Mouse (Mus musculus) mesoderm, embryonic 11.5 days (tissue): ENCODE results near the gene Sash1.

Experiments used
- DNase-seq: peaks from one replicate; pipeline ENCODE4 v3.0.0-alpha.2; 2012; ENCODE audit warnings: low read depth, low spot score

The Sash1 gene

DNA sequence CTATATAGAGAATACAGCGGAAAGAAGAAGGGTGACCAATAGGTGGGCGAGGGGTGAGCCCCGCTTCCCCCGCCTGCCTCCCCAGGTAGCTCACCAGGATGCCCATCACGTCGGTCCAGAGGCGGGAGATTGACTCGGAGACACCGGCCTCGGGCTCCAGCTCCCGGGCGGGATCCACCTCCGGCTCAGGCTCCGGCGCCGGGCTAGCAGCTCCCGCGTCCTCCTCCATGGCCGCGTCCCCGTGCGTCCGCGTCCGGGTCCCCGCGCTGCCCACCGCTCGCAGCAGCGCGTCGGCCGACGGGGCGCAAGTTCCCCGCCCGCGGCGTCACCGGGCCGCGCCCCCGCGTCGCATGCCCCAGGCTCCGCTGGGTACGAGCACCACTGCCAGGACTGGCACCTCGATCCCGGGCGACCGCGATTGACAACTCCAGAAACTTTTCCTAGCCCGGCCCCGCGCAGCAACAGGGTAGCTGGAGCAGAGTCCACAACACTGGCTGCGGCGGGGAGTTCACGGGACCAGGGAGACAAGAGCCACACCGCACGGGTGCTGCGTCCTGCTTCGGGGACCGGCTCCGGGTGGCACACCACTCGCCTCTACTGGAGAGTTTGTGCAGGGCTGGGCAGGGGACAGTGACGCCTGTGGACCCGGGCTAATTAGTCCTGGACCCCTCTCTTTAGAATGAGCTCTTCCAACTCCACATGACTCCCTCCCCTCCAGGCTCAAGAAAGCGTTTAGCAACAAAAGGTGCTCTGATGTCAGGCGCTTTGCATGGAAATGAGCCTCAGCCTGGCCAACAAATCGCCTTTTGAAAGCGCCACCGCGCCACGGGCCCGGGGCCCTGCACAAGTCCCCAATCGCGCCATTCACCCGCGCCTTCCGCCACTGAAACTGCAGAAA is at the start of gene Sash1:
TSS of gene Sash1 (minus strand) at position 441 of the 898 bp plus-strand sequence.
- DNase-seq: peak; percentile 91

DNA sequence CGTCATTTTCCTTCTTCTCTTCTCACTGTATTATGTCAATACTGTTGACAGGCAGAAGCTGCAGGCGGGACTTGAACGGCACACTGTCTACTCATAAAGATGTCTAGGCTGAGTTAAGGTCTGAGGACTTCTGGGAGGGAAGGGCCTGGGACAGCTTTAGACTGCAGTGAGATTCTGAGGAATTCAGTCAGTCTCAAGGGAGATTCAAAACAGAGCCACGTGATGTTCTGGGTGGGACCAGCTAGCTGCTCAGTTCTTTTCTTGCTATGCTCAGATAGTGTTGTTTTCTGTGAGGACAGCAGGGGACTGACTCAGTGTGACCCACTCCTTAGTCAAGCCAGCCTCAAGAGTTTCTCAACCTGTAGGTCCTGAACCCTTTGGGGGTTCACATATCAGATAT is 49.7 kb upstream of the Sash1 start:
- DNase-seq: no peak

DNA sequence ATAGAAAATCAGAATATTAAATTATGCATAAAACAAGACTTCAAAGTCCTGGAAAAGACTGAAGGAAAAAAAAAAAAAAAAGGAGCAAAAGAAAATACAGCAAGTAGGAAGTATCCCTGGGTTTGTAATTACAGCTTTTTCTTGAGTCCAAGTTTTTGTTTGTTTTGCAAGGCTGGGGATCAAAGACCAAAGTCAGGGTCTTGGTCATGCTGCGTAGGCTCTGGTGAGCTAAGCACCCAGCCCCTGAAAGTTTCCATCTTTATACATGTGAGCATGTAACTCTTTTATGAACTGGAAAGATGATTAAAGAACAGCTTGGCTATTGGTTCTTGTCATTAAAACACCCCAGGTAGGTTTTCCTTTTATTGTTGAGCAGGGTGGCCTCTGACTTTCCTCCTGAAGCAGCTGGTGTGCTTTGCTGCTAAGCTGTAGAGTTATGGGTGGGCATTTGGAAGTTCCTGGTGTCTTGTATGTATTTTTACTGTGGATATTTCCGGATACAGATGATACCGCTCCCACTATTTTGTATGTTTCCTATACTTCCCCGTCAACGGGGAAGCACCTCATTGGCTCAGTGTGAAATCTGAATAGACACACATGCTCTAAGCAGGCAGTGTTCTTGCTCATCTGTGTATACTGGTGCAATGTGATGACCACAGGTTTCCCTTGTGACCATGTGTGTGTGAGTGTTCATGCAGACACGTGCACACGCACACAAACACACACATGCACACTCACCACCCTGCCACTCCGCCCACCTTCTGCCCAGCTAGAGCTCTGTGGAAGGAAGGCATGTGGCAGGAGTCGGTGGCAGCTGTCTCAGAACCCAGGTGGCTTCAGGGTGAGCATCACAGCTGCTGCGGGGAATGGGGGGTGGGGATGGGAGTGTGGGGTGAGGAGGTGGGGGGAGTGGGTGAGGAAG is 47.8 kb upstream of the Sash1 start:
- no peak for DNase-seq

DNA sequence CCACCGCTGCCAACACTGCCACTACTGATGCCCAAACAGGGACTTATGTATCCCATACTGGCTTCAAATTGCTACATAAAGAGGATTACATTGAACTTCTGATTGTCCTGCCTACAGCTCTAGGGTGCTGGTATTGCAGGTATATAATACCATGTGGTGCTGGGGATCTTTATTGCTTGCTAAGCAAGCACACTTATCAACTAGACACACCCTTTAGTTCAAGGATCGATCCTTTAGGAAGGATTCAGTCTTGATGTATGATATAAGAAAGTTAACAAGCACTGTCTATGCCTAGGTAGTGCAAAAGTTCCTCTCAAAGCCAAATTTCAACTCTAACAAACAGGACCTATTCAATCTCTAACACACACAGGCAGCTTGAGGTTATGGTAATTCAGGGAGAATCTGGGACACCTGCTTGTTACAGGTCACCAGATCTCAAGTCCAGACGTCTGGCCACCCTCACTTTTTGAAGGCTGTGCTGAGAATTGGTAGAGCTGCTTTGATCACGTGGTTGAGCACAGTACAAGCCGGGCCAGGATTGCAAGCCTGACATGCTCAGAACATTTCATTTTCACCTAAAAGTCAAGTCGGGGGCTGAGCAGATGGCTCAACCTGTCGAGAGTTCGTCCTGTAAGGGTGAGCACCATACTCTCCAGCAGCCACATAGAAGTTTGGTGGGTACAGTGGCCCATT is 45.8 kb upstream of the Sash1 start:
- DNase-seq: no peak

DNA sequence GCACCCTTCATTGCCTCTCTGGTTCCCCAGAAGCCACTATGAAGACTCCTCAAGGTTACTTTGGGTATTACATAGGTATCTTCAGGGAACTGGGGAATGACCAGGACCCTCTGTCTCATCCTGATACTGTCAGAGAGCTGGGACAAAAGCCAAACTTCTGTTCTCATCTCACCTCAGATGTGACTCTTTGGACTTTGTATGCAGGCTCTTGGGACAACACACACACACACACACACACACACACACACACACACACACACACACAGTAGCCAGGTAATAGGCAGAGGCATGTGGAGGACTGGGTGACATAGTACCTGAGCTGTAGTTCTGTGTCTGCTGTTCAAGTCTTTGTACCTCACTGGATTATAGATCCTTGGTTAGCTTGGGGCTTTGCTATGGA is 44.8 kb upstream of the Sash1 start:
- DNase-seq: no peak

DNA sequence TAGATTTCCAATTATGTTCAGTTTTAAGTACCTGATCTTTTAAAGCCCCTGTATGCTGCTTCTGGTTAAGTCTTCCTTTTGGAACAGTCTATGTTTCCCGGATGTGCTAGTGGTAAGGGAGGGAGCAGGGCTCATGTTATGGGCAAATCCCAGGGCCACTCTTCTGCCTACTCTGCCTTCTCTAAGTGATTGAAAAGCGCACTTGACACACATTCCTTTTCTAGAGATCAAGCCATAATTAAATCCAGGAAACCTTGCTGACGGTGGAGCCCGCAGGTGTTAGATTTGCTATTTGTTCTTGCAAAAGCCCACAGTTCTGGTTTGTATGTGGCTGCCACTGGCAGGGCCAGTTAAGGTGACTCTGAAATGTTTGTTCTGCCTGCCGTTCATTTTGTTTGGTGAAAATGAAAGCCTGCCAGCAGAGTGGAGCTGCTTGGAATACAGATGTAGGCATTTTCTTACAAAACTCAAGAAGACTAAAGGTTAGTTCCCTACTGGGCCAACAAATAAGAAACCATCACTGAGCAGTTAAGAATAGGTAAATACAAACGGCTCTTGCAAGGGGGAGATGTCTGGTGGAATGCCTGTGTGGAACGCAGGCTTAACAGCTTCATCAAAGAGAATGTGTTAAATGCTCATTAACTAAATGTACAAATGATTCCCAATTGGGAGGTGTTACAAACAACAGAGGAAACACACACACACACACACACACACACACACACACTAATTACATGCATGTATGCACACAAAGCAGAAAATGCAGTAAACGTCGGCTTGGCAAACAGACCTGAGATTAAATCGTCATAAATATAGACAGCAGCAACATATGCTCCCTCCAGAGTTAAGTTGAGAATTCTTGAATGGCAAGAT is 43.1 kb upstream of the Sash1 start:
- DNase-seq: no peak

DNA sequence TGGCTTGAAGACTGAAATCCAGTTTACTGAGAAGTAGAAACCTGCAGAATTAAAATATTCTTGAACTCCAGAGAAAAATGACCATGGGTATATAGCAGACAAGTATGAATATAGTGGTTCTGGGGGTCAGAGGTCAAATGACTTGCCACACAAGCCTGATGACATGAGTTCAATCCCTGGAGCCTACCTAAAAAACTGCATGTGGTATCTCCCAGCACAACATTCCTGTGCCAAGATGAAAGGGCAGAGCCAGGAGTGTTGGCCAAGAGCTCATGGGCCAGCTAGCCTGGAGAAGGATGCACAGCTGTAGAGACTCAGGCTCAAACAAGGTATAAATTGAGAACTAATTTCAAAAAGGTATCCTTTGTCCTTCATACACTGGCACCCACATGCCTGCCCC is 42.4 kb upstream of the Sash1 start:
- DNase-seq: no peak

DNA sequence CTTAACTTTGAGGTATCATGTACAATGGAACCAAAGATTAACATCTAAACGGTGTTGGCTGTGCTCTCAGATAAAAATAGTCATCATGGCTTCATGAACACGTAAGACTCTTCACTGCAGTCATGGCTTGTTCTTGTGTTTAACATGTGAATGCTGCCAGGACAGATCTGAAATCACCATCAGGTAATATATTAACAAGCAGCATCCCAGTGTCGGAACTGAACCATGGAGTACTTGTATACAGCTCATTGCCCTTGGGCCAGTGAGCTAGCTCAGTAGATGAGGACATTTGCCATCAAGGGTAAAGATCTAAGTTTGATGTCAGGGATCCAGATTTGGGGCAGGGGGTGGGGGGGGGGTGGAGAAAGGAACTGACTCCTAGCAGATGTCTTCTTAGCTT is 41.0 kb upstream of the Sash1 start:
- no peak for DNase-seq

DNA sequence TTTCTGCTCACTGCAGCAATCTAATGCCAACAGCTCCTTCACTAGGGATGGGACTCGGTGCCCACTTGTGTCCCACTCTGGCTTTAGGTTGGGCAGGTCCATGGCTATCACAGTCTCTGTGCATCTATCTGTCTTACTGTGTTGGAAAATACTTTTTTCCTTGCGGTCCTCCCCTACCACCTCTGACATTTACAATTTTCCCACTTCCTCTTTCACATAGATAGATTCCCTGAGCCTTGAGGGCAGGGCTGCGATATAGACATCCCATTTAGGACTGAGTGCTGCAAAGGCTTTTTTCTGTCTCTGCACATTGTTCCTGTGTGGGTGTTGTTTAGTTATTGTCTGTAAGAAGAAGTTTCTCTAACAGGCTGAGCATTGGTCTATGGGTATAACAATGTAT is 40.4 kb upstream of the Sash1 start:
- DNase-seq: no peak

DNA sequence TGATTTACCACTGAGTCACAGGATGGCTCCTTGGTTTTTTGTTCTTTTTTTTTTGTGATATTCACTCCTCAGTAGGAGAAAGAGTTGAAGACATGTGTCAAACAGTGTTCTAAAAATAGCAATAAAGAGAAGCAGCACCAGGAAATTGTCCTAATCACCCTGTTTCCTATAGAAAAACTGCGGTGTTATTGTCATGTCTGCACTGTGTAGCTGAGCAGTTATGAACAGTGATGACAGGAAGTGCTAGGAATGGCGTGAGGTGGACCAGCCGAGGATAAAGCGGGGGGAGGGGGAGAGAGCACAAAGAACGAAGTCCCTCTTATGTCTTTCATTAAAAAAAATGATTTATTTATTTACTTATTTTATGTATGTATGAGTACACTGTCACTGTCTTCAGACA is 39.4 kb upstream of the Sash1 start:
- no peak for DNase-seq

DNA sequence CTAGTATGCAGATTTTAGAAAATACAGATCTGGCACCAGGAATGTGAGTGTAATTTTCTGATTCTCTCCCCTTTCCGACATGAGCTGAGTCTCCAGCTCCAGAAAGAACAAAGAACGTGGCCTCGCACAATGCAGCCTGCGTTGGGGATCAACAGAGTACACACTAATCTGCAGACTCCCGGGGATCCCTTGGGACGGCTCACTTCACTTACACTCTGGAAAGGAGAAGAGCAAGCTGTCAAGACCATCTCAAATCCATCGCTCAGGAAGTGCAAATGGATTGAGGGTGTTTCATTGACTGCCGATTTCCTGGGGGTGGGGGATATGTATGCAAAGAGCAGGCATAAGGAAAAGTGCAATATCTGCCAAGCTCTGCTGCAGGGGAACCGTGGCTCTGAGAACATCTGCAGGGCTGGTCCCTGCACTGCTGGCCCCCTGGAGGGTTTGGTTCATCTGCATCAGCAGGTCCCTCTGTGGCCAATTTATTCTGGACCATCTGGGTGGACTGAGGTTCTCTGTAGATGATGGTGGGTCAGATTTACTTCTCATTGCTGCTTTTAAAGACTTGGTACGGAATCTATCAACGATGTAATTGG is 35.3 kb upstream of the Sash1 start:
- DNase-seq: no peak

DNA sequence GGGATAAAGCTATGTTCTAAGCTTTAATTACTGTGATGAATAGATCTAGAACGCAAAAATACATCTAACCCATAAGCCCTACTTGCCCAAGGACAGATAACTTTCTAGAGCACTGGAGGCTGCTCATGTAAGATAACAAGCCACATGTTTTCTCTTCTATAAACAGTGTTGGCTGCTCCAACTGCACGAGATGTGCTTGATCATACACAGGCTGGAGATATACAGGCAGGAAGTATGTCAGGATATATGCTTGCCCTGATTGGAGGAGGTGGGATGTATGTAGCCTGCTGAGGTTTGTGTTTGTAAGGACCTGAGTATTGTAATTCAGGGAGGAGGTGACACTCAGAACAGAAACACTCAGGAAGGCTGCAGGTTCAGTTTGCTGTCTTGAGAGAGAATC is 31.9 kb upstream of the Sash1 start:
- no peak for DNase-seq

DNA sequence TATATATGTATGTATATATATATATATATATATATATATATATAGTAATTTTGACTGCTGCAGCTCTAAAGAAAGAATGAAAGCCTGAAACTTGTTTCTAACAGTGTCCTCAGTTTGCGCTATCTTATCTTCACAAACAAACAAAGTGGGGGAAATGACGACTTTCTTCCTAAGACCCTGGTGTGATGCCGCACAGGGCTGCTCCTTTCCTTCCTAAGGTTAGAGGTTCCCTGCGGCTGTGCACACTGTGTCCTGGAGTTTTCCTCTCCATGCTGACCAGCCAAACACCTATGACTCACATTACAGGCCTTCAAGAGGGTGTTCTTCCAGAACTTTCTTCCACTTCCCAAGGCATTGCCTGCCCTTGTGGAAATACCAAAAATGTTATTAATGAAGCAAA is 31.5 kb upstream of the Sash1 start:
- no peak for DNase-seq

DNA sequence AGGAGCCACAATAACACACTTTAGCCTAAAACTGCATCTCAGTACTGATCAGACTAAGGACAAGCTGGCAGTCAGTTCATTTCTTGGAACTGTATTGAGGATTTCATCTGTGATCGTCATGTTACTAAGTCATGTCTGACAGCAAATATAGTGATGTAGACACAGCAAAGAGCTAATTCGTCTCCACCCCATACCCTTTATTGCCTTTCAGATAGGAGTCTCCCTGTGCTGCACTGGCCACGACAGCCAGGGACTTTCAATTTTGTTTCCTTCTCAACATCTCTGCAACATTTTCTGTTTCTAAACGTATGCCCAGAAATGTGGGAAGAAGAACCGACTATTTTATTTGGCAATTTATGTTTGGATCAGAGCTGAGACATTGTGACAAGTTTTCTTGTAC is 29.9 kb upstream of the Sash1 start:
- no peak for DNase-seq

DNA sequence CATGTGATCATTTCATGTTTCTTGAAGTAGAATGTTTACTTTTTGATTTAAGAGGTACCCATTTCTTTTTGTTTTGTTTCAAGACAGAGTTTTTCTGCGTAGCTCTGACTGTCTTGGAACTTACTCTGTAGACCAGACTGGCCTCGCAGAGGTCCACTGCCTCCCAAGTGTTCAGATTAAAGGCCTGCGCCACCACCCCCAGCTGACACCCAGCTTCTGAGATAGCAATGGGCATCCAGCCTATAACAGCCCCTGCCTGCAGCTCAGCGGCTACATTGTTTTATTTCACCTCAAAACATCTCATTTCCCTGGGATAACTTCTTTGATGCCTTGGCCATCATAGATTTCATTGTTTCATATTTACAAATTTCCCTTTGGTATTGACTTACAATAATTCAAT is 28.0 kb upstream of the Sash1 start:
- DNase-seq: no peak

DNA sequence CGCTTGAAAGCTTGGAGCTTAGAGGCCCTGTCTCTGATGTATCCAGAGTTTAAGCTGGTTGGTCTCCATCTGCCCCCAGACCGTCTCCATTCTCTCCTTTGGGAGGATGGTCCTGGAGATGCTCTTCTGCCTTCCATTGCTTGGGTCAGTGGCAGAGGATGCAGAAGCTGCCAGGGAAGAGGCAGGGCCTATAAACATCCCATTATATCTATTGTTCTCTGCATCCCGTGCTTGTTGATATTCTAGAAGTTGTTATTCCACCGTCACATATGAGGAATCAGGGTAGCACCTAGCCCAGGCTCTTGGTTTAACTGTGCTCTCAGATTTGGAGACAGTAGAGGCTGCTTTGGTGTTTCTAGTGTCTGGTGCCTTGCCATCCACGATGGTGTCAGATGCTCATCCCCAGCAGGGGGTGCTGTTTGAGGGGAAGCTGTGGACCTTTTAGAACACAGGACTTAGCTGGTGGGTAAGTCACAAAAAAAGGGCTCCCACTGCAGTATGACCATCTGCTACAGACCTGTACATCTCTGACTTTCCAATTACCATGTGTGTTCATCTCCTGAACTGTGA is 26.9 kb upstream of the Sash1 start:
- DNase-seq: no peak

DNA sequence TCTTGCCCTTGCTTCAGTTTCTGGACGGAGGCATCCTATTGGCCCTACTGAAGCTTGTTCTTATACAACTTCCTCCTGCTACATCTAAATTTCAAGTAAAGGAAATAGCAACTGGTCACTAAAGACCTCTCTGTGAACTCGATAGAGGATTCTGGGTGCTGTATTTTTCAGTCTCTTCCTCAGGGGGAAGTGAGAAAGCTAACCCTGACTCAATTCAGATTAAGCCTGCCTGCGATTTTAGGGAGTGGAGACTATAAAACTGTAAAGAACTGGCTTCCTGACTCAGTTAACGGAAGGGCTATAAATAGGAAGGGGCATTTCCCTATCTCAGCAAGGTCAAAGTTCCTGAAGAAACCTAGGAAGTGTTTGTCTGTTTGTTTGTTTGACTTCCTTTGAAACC is 26.3 kb upstream of the Sash1 start:
- no peak for DNase-seq

DNA sequence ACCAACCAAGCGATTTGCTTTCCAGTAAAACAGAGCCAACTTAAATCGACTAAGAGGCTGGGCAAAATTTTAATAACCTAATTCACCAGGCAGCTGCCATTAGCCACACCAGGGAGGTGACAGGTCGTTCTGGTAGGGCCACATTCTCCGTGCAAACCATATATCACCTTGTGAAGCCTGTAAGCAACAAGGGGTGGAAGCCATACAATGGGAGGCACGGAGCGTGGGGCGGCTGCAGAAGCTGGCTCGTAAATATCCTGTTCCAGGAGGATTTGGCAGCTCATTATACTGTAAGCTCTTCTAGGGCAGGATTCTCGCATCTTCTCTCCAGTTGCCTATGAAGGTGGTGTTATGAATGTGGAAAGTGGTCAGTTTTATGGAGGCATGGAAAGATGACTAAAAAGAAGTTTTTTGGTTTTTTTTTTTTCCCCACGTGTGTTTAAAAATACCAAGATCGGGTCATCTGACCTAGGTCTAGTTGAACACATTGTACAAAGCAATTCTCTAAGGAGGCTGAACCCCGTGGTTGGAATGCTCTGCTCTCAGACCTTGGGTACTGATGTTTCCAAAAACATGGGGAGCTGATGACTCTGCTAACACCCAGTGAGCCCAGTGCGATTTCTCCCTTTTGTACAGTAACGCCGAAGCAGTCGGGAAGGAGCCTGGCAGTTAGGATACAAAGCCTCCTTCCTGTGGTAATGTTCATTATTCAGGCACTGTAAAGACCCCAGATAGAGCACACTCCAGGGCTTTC is 24.5 kb upstream of the Sash1 start:
- DNase-seq: peak; percentile 59

DNA sequence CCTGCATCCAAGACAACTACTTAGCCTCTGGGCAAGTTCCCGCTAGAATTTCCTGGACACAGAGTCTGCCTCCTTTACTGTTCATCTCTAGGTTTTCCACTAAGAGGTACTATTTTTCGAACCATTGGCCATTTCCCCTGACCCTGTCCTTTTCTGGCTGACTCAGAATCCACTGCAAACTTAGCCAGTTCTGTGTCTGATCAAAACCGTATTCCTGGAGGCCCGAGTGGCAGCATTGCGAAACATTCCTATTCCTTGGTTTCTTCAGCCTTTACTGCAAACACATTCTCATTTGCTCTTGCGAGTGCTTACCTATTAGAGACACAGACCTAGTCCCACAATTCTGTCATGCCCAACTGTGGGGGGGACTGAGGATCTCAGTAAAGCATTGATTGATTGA is 17.2 kb upstream of the Sash1 start:
- DNase-seq: no peak

DNA sequence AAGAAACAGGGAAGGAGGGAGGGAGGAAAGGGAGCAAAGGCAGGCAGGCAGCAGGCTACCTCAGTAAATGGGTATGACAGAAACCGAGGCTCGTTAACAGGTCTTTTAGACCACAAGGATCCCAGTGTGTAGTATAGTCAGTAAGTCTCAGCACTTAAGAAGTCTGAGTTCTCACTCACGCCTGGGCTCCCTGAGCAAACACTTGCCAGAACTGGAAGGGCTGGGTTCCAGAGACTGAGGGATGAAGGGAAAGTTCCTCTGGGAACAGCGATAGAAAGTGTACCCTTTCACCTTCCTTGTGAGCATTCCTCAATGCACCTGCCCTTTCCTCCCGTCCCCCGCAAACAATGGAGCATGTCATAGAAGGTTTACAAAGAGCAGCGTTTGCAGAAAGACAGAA is 16.5 kb upstream of the Sash1 start:
- no peak for DNase-seq
